Mouse (Mus musculus) limb, embryonic 11.5 days (tissue): ENCODE data around the gene Pik3ca. TPM values are rescaled to one million over a fixed set of nuclear protein-coding genes. Genes with fewer than 3 reads are reported as not detected.

ENCODE experiments used
- ATAC-seq: fragments of 200-750 bp; cut with Nextera tagmentation; 2 replicates; pipeline ENCODE4 v1.8.0; 2017; ENCODE audit warnings: low read depth; ENCODE audit not compliant: insufficient number of reproducible peaks, low FRiP score, low TSS enrichment
- DNase-seq: peaks from one replicate; pipeline ENCODE4 v3.0.0-alpha.2; 2015; ENCODE audit warnings: low spot score
- H3K27ac ChIP-seq: fragments of 300-500 bp; sonication (generic); replicated peaks from 2 replicates; pipeline ENCODE4 v1.5.1; 2014; ENCODE audit warnings: low read depth, mild to moderate bottlenecking, low read length
- H3K27me3 ChIP-seq: fragments of 300-500 bp; sonication (generic); 2 replicates; pipeline ENCODE4 v1.6.1; 2014; ENCODE audit warnings: mild to moderate bottlenecking, low read length, mixed read lengths; ENCODE audit not compliant: control insufficient read depth, insufficient read depth
- H3K36me3 ChIP-seq: fragments of 300-500 bp; sonication (generic); 2 replicates; pipeline ENCODE4 v1.6.1; 2014; ENCODE audit warnings: mild to moderate bottlenecking, low read length, moderate library complexity, mixed read lengths; ENCODE audit not compliant: control insufficient read depth, insufficient read depth
- H3K4me1 ChIP-seq: fragments of 300-500 bp; sonication (generic); 2 replicates; pipeline ENCODE4 v1.6.1; 2014; ENCODE audit warnings: low read length, mixed read lengths; ENCODE audit not compliant: control insufficient read depth, insufficient read depth
- H3K4me2 ChIP-seq: fragments of 300-500 bp; sonication (generic); 2 replicates; pipeline ENCODE4 v1.6.1; 2014; ENCODE audit warnings: low read depth, mild to moderate bottlenecking, moderate library complexity; ENCODE audit not compliant: severe bottlenecking
- H3K4me3 ChIP-seq: fragments of 300-500 bp; sonication (generic); 2 replicates; pipeline ENCODE4 v1.5.1; 2014; ENCODE audit warnings: low read depth, low read length
- H3K9ac ChIP-seq: fragments of 300-500 bp; sonication (generic); 2 replicates; pipeline ENCODE4 v1.6.1; 2014; ENCODE audit warnings: mild to moderate bottlenecking, low read length
- H3K9me3 ChIP-seq: fragments of 300-500 bp; sonication (generic); 2 replicates; pipeline ENCODE4 v1.6.1; 2016; ENCODE audit warnings: low read length; ENCODE audit not compliant: control insufficient read depth
- WGBS: fragments of 180-500 bp; shearing (Covaris S2); extraction: QIAGEN DNeasy Blood & Tissue Kit; methylation state at CpG from one replicate; pipeline ENCODE4 v1.1.7; 2014; 5-methylcytosine and 5-hydroxymethylcytosine counted together
- polyA plus RNA-seq: library from polyadenylated mRNA; unstranded; fragments of >200 nt; fragmentation: Nextera tagmentation; extraction: Ambion mirVana; gene quantifications from 2 replicates; pipeline ENCODE4 v1.2.1, GENCODE M21; 2014

The Pik3ca gene
- polyA plus RNA-seq, 1 experiment from 2014 or later, result 16.9 TPM

DNA sequence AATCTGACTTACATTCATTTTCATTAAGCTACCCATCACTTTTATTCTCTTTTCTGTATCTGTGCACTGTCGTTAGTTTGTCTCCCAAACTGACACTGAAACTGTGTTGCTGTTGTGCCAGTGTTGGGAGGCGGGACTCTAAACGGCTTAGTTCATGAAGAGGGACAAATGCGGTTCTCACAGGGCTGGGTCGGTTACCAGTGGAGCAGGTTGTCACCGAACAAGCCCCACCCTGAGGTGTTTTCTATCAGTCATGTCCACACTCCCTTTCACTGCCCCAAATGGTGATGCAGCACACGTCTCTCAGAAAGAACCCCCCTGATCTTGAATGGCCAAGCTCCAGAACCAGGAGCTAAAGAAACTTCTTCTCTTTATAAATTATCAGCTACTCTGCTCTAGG, 25.5 kb upstream of the Pik3ca start:
- Histone ChIP-seq H3K9me3 (no peaks in the 10 kb centered on the region), H3K4me2 (no peak overlapping the region), H3K36me3 (no peaks in the 10 kb centered on the region), H3K9ac (no peak overlapping the region), H3K27me3 (no peaks in the 10 kb centered on the region), H3K4me3 (no peak overlapping the region), H3K4me1 (no peaks in the 10 kb centered on the region), H3K27ac (no peak overlapping the region)
- DNase-seq (no peak), ATAC-seq (no peak)
- WGBS, result 72% methylated on average over 7 of the region's 7 CpGs

- H3K27me3 ChIP-seq, result no peaks in the 10 kb centered on the region
- WGBS, result 83% methylated on average over 8 of the region's 8 CpGs
- H3K9me3 ChIP-seq, result no peaks in the 10 kb centered on the region
- no peak overlapping the region for H3K9ac ChIP-seq
- no peak overlapping the region for H3K4me2 ChIP-seq
- H3K4me1 ChIP-seq, result no peaks in the 10 kb centered on the region
- no peak overlapping the region for H3K27ac ChIP-seq
- H3K36me3 ChIP-seq, result no peaks in the 10 kb centered on the region
- DNase-seq, result no peak
- no peak for ATAC-seq
- H3K4me3 ChIP-seq, result no peak overlapping the region
Measured at GRCm38 (mm10) chr3:32372470-32372869, 25.0 kb upstream of the Pik3ca start.

- H3K9me3 ChIP-seq, result no peaks in the 10 kb centered on the region
- DNase-seq (no peak), ATAC-seq (no peak)
- no peak overlapping the region for H3K27ac ChIP-seq
- H3K9ac ChIP-seq, result no peak overlapping the region
- no peaks in the 10 kb centered on the region for H3K27me3 ChIP-seq
- H3K36me3 ChIP-seq, result no peaks in the 10 kb centered on the region
- no peak overlapping the region for H3K4me3 ChIP-seq
- H3K4me2 ChIP-seq, result no peak overlapping the region
- no peaks in the 10 kb centered on the region for H3K4me1 ChIP-seq
- WGBS, result 90% methylated on average over 6 of the region's 6 CpGs
Measured at GRCm38 (mm10) chr3:32373236-32373635, 24.2 kb upstream of the Pik3ca start.

DNA sequence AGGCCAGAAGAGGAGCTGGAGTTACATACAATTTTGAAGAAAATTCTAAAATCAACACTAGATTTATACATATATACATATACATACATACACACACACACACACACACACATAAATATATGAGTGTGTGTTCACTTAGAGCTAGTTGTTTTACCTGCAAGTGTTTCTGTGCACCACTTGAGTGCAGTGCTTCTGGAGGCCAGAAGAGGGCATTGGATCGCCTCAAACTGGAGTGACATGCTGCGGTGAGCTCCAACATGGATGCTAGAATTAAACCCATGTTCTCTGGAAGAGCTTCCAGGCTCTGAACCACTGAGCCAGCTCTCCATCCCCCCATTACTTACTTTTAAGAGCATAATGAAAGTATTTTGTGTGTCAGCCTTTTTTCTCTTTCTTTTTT, 17.6 kb upstream of the Pik3ca start:
- DNase-seq (no peak), ATAC-seq (no peak)
- no peak overlapping the region for H3K4me3 ChIP-seq
- no peaks in the 10 kb centered on the region for H3K27me3 ChIP-seq
- no peaks in the 10 kb centered on the region for H3K4me1 ChIP-seq
- H3K9me3 ChIP-seq, result no peaks in the 10 kb centered on the region
- no peak overlapping the region for H3K9ac ChIP-seq
- no peak overlapping the region for H3K4me2 ChIP-seq
- H3K36me3 ChIP-seq, result no peaks in the 10 kb centered on the region
- 33% methylated on average over 2 of the region's 2 CpGs for WGBS
- no peak overlapping the region for H3K27ac ChIP-seq

- H3K27ac ChIP-seq, result no peak overlapping the region
- no peaks in the 10 kb centered on the region for H3K36me3 ChIP-seq
- no peaks in the 10 kb centered on the region for H3K4me1 ChIP-seq
- H3K9ac ChIP-seq, result no peak overlapping the region
- WGBS, result 83% methylated on average over 3 of the region's 3 CpGs
- no peaks in the 10 kb centered on the region for H3K27me3 ChIP-seq
- no peaks in the 10 kb centered on the region for H3K9me3 ChIP-seq
- H3K4me2 ChIP-seq, result no peak overlapping the region
- no peak overlapping the region for H3K4me3 ChIP-seq
- no peak for ATAC-seq
- DNase-seq, result no peak
Measured at GRCm38 (mm10) chr3:32381556-32381955, 15.9 kb upstream of the Pik3ca start.

DNA sequence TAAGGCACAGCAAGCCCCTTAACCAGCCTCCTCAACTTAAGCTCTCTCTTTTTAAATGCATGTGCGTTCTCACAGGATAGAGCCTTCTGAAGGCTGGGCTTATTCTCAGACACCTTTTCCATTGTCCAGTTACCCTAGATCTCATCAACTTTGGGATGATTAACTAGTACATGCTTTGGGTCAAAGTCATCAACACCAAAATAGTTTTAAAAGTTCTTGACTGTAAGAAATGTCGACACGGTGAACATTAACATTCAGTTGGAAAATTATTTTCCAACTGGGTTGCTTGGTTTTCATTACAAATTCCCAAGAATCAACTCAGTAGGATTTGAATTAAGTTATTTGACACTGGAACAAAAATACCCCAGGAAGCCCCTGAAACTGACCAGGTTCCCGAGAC, 4.6 kb upstream of the Pik3ca start:
- Histone ChIP-seq H3K4me1 (no peaks in the 10 kb centered on the region; the same call in 1 of the 2 replicates), H3K4me3 (no peak overlapping the region), H3K27ac (no peak overlapping the region), H3K36me3 (no peaks in the 10 kb centered on the region), H3K27me3 (no peaks in the 10 kb centered on the region), H3K4me2 (no peak overlapping the region), H3K9me3 (no peaks in the 10 kb centered on the region), H3K9ac (no peak overlapping the region)
- DNase-seq, result no peak
- ATAC-seq, result no peak
- WGBS, result 93% methylated on average over 4 of the region's 4 CpGs

- ATAC-seq (no peak), DNase-seq (no peak)
- Histone ChIP-seq H3K27me3 (no peaks in the 10 kb centered on the region), H3K4me3 (no peak overlapping the region), H3K27ac (no peak overlapping the region), H3K9me3 (no peaks in the 10 kb centered on the region), H3K4me1 (peaks cover 5% of the 10 kb centered on the region), H3K9ac (no peak overlapping the region), H3K4me2 (no peak overlapping the region), H3K36me3 (no peaks in the 10 kb centered on the region)
- 89% methylated on average over 8 of the region's 8 CpGs for WGBS
Measured at GRCm38 (mm10) chr3:32393986-32394385, 3.5 kb upstream of the Pik3ca start.

DNA sequence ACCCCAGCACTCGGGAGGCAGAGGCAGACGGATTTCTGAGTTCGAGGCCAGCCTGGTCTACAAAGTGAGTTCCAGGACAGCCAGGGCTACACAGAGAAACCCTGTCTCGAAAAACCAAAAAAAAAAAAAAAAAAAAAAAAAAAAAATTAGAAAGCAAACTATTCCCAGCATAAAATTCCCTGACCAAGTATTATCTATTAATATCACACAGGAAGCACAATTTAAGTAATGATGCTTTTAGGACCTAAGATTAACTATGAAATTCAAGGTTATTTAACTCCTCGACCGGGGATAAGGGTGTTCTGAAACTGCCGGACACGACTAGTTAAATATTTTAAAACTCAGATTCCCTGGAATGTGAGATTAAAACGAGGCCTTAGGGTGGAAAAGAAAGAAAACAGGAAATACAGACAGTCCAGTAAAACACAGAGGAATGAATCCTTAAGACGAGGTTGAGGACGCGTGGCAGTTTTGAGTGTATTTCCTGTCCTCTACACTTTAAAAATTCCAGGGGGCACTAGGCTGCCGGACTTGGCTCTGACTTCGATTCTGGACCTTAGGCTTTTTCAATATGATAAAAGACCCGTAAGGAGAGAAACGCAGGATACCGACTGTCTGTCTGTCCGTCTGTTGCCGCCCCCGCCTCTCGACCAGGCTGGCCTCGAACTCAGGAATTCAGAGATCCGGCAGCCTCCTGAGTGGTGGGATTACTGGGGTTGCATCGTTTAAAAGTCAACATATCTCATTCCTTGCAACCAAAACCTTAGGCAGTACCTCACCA, 1.5 kb upstream of the Pik3ca start:
- DNase-seq (peak; percentile 58), ATAC-seq (0 out of 2 replicates have a peak, but pooled peaks have one; percentile 1)
- Histone ChIP-seq H3K9me3 (no peaks in the 10 kb centered on the region), H3K27me3 (no peaks in the 10 kb centered on the region), H3K4me1 (peaks cover 20% of the 10 kb centered on the region), H3K9ac (peak overlapping the region; percentile 48; the same call in 1 of the 2 replicates), H3K4me2 (peak overlapping the region; percentile 69), H3K36me3 (no peaks in the 10 kb centered on the region), H3K4me3 (peak overlapping the region; percentile 95), H3K27ac (no peak overlapping the region)
- WGBS, result 26% methylated on average over 23 of the region's 24 CpGs
